Mouse (Mus musculus) granulocyte monocyte progenitor cell, adult 5-6 weeks (primary cell): ENCODE measurements around the gene Vps16. TPM values are rescaled to one million over a fixed set of nuclear protein-coding genes. Genes with fewer than 3 reads are reported as not detected.

Experiments used
- ATAC-seq: replicated peaks from 2 replicates; pipeline ENCODE4 v1.8.0; 2016; ENCODE audit warnings: mild to moderate bottlenecking, moderate TSS enrichment, inconsistent platforms; ENCODE audit not compliant: poor library complexity, severe bottlenecking
- total RNA-seq, 2 experiments: library from RNA; stranded (forward) in 1 of 2; stranded (reverse) in 1 of 2; fragments of 200-712, 200-1000 nt in 1 of 2; fragments of >200 nt in 1 of 2; fragmentation: Nextera tagmentation in 1 of 2; gene quantifications; 2 replicates each; pipeline ENCODE4 v1.2.3; 2014 to 2017

Vps16 gene
- total RNA-seq (2014; fragmentation: Nextera tagmentation) (128 and 155 TPM in 2 replicates), total RNA-seq (2017) (129 and 167 TPM in 2 replicates)

GRCm38 (mm10) chr2:130424126-130424853 lies at the start of gene Vps16, which contains the start of gene Pced1a:
TSS of gene Vps16 (plus strand) at chr2:130424339.
TSS of gene Pced1a (minus strand) at chr2:130424701.
- ATAC-seq, result peak; percentile 80

GRCm38 (mm10) chr2:130374951-130375350 lies 49.2 kb upstream of the Vps16 start:
- no peak for ATAC-seq

- no peak for ATAC-seq
These were observed 40.9 kb upstream of the Vps16 start for GRCm38 (mm10) chr2:130383205-130383604.

GRCm38 (mm10) chr2:130383895-130384294 lies 40.2 kb upstream of the Vps16 start:
- no peak for ATAC-seq

- ATAC-seq, result no peak
These were observed 37.9 kb upstream of the Vps16 start for GRCm38 (mm10) chr2:130386212-130386611.

GRCm38 (mm10) chr2:130388796-130389195 lies 35.3 kb upstream of the Vps16 start:
- peak; percentile 58; the same call in 1 of the 2 replicates for ATAC-seq

- ATAC-seq, result no peak
These were observed 33.0 kb upstream of the Vps16 start for GRCm38 (mm10) chr2:130390993-130391625.

- no peak for ATAC-seq
These were observed 31.3 kb upstream of the Vps16 start for GRCm38 (mm10) chr2:130392836-130393235.

GRCm38 (mm10) chr2:130395696-130396095 lies 28.4 kb upstream of the Vps16 start:
- no peak for ATAC-seq

- ATAC-seq, result peak; percentile 53
These were observed 26.8 kb upstream of the Vps16 start, which contains the start of gene Cpxm1 for GRCm38 (mm10) chr2:130397186-130397985. TSS of gene Cpxm1 (minus strand) at chr2:130397574.

- peak; percentile 53 for ATAC-seq
These were observed 26.0 kb upstream of the Vps16 start for GRCm38 (mm10) chr2:130398091-130398490.

GRCm38 (mm10) chr2:130400046-130400445 lies 24.1 kb upstream of the Vps16 start:
- no peak for ATAC-seq

- ATAC-seq, result no peak
These were observed 22.2 kb upstream of the Vps16 start for GRCm38 (mm10) chr2:130401891-130402290.

GRCm38 (mm10) chr2:130404939-130405338 lies 19.2 kb upstream of the Vps16 start, which contains the start of the genes Gm28372 and 1700020A23Rik:
TSS of gene Gm28372 (plus strand) at chr2:130405239.
TSS of gene 1700020A23Rik (plus strand) at chr2:130405259.
- ATAC-seq, result no peak

GRCm38 (mm10) chr2:130406178-130406577 lies 18.0 kb upstream of the Vps16 start, which contains the start of gene Tmem239:
TSS of gene Tmem239 (plus strand) at chr2:130406478.
- no peak for ATAC-seq

GRCm38 (mm10) chr2:130408194-130408593 lies 15.9 kb upstream of the Vps16 start:
- no peak for ATAC-seq

GRCm38 (mm10) chr2:130411558-130412495 lies 12.3 kb upstream of the Vps16 start:
- peak; percentile 92 for ATAC-seq

GRCm38 (mm10) chr2:130412775-130413174 lies 11.4 kb upstream of the Vps16 start:
- ATAC-seq, result no peak

GRCm38 (mm10) chr2:130414094-130414856 lies 9.9 kb upstream of the Vps16 start:
- ATAC-seq, result no peak
